Mouse (Mus musculus) monocyte, adult 5-6 weeks (primary cell): ENCODE results near the gene Hilpda. TPM values are rescaled to one million over a fixed set of nuclear protein-coding genes. Genes with fewer than 3 reads are reported as not detected.

Experiments used
- ATAC-seq: fragments of 153-309, 156-312 bp; replicated peaks from 2 replicates; pipeline ENCODE4 v1.8.0; 2017; ENCODE audit warnings: mild to moderate bottlenecking; ENCODE audit not compliant: low TSS enrichment, insufficient number of reproducible peaks, severe bottlenecking, poor library complexity, low FRiP score
- total RNA-seq: library from RNA; stranded (forward); fragments of 200-1000, 200-491, 200-594 nt; gene quantifications from 3 replicates; pipeline ENCODE4 v1.2.3, GENCODE M21; 2017

Hilpda gene
- total RNA-seq, 1 experiment from 2014 or later: 8.9 TPM

DNA sequence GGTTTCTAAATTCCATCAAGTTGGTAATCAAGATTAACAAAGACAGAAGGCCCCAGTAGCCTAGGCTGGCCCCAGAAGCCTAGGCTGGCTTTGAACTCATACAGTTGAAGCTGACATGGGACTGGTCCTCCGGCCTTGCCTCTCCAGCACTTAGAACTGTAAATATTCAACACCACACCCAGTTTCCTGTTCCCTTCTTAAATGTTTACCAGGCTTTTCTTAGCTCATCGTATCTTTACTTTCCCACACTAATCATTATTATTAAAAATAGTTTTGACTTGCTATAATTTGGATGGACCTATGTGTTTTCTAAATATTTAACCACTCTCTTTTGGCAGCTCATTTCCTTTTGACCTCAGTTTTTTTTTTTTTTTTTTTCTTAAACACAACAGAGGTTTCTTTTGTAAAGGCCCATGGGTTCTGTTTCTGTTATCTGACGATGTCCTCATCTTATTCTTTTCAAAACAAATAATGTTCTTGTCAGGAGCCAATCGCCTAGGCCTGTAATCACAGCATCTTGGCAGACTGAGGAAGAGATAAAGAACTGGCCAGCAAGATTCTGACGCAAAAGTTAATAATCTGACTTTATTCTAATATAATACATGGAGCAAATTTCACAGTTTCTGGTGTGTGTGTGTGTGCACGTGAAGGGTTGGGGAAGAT lies 3.2 kb upstream of the Hilpda start:
- no peak for ATAC-seq

DNA sequence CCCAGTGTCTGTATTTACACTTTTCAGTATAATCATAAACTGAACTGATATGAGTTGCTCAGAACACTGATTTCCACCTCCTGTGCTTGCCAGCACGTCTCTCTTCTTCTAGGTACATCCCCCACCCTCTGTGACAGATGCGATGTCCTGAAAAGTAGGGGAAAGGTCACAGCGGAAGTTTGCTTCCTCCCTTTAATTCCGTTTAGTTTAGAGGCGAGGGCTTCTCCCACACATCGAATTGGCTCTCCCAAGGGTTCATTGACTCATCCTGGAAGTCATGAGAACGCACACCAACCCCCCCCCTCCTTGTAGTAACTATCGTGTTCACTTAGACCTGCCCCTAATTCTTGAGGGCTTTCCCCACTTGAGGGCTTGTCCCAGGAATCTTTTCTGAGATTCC lies 1.3 kb upstream of the Hilpda start:
- ATAC-seq: no peak

DNA sequence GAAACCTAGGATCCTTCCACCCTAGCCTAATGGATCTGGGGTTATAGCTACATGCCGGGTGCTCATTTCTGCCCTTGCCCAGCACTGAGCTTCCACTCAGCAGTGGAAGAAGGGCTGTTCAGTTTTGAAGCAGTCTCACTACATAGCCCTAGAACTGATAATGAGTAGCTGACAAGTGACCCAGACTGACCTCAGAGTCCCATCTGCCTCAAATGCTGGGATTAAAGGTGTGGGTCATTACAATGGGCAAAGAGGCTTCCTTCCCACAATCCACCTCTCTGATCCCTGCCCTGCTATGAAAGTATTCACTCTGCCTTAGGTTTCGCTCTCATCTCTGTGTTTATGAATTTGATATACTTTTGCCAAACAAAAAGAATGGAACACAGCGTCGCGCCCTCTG lies 4.5 kb downstream of the Hilpda start:
- no peak for ATAC-seq

DNA sequence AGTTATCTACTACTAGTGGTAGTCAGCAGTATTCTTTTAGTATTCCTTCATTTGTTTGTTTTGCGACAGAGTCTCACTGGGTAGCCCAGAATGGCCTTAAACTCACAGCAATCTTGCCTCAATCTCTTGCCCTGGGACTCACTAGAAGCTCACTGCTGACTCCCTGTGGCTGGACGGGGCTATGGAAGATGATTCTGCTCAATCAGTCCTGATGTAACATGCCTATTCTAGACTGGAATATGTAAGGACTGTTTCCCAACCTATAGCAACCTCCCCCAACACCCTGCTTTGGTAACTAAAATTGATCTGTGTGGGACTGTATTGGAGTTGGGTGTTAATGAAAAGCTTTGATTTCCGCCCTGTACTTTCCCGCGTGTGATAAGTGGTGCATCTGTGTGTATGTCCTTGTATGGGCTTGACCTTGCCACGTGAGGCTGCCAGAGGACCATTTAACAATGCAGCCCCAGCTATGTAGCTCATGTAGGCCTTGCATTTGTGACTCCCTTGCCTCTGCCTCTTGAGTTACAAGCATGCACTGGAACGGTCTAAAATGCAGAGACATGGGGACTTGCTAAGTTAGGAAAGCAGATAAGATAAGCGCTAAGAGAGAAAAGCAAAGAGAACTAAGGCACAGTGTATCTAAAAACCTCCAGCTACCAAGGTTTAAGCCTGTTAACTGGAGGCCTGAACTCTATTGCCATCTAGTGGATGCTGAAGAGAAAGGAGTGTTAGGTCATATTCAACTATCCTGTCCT lies 6.4 kb downstream of the Hilpda start:
- ATAC-seq: 0 out of 2 replicates have a peak, but pooled peaks have one; percentile 60

DNA sequence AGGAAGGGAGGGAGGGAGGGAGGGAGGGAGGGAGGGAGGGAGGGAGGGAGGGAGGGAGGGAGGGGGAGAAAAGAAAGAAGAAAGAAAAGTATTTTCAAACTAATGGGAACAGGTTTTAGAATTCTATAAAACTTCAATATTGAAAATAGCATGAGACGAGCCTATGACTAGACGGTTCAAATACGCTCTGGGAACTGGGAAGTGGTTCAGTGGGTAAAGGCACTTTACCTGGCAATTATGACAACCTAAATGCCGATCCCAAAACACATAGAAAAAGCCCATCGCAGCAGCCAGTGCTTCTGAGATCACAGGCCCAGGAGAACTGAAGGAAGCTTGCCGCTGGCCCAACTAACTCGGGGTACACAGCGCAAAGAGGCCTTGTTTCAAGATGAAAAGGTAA lies 7.0 kb downstream of the Hilpda start, which contains the start of gene Fam71f2:
Gene Fam71f2, plus strand, starts transcription at position 301 of the 400 bp plus-strand sequence.
- ATAC-seq: no peak

DNA sequence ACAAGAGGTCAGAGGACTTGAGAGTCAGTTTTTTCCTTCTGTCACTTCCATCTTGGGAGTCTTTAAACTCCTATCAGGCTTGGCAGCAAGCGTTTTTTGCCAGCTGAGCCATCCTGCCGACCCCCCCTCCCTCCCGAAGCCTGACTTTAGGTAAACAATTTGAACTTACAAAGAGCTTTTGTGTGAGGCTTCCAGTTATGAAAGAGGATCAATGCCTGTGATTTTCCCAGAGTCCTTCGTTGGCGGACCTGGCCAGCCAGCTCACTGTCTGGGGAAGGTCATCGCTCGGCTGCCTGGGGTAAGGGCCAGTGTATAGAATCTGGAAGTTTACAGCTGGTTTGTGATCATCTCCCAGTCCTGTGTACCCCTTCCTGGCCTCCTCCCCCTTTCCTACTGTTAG lies 8.4 kb downstream of the Hilpda start:
- ATAC-seq: no peak

DNA sequence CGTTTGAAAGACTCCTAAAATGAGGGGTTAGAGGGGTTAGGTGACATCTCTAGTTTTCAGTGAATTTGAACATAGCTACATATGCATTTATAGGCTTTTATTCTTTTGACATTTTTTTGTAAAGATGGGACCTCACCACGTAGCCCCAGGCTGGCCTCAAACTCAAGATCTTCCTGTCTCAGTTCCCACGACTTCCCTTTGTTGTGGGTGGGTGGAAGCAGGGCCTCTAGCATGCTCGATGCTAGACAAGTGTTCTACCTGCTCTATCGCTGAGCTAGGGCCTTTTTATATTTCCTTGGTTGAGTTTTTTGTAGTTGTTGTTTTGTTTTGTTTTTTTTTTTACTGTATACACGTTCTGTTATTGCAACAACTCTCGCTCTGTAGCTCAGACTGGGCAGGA lies 14.6 kb downstream of the Hilpda start:
- ATAC-seq: no peak

DNA sequence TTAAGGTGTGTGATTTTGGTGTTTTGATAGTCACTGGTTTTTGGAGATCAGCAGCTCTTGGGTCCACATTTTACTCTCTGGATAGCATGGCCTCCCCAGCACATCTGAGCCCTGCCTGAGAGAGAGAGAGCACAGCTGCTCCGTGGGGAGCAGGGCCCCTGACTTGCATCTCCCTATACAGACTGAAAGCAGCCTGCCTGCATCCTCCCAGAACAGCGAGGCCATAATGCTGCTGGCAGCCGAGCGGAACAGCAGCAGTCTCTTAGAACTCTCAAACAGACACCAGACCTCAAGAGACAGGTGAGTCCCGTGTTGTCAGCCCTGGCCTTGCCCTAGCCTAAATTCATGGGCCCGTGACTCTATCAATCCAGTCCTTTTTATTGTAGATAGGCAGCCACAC lies 15.2 kb downstream of the Hilpda start:
- no peak for ATAC-seq

DNA sequence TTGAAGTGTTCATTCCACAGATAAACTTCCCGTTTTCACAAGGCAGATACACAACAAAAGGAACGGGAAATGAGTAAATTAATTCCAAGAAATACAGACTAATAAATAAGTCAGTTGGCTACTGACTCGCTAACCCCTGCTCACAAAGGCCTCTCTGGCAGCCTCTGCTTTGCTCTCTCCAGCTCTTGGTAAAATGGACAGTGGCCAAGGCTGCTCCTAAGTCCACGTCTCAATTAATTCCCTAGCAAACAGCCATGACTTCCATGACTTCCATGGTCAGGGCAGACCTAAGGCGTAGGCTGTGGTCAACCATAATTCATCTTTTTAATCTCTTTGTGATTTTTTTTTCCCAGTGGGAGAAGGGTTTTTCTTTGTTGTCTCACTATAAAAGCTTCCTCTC lies 15.7 kb downstream of the Hilpda start:
- no peak for ATAC-seq

DNA sequence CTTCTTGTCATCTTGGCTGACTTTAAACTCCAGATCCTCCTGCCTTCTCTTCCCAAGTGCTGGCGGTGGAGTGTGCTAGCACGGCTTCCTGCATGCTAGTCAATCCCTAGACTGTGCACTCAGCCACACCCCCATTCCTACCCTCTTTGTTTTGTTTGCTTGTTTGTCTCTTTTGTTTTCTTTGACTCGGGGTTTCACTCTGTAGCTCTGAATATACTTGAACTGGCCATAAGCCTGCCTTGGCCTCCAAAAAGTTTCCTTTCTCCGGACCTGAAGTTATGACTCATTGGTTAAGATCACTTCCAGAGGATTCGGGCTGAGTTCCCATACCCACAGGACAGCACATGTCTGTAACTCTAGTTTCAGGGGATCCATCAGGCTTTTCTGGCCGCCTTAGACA lies 16.4 kb downstream of the Hilpda start:
- no peak for ATAC-seq

DNA sequence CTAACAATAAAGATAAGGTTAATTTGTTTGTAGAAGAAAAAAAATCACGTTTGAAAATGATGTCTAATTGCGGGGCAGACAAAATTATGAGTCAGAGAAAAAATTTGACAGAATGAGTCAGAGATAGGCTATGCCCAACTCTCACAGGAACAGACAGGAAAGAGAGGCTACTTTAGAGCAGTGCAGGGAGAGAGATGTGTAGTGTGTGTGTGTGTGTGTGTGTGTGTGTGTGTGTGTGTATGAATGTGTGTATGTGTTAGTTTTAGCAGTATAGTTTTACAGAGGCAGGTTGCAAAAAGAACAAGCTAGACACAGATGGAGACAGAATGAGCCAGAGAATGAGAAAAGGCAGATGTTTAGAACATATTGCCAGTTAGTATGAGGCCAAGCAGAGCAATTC lies 26.8 kb downstream of the Hilpda start:
- no peak for ATAC-seq

DNA sequence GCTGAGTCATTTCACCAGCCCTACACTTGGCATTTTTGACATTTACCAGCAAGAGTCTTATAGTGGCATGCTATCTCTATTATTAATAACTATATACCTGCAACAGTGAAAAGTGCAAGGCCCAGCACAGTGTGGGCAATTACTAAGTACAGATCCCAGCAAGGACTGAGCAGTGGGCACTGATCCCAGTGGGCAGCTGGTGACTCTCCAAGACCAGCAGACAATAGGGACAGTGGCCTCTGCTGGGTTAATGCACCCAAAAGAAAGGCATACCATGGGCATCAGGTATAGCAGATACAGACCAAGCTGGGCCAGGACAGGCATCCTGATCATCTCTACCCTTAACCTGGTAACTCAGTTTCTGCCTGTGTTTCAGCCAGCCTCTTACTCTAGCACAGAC lies 31.0 kb downstream of the Hilpda start:
- ATAC-seq: no peak

DNA sequence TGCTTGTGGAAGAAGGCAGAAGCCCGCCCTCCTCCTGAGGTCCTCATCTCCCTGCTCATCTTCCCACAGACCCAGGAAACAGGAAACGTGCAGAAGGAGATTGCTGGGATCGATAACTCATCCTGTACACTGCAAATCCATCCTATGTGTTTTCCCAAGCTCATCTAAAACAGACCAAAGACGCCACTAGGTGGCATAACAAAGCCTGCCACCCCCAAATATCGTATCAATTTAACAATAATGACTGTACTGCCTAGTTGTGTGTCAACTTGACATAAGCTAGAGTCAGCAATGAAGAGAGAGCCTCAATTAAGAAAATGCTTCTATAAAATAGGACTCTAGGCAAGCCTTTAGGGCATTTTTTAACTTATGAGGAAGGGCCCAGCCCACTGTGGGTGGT lies 31.4 kb downstream of the Hilpda start:
- no peak for ATAC-seq

DNA sequence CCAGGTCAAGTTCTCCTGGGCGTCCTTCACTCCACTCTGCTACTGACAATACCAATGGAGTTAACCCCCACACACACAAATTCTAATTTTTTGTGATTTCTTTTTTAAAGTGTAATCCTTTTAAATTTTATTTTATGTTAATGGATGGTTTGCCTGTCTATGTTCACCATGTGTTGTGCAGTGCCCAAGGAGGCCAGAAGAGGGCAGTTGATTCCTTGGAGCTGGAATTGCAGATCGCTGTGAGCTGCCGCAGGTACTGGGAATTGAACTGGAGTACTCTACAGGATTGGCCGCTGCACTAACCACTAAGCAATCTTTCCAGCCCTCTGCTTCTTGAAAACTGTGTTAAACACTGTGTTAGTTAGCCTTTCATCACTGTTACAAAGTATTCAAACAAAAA lies 33.2 kb downstream of the Hilpda start:
- no peak for ATAC-seq

DNA sequence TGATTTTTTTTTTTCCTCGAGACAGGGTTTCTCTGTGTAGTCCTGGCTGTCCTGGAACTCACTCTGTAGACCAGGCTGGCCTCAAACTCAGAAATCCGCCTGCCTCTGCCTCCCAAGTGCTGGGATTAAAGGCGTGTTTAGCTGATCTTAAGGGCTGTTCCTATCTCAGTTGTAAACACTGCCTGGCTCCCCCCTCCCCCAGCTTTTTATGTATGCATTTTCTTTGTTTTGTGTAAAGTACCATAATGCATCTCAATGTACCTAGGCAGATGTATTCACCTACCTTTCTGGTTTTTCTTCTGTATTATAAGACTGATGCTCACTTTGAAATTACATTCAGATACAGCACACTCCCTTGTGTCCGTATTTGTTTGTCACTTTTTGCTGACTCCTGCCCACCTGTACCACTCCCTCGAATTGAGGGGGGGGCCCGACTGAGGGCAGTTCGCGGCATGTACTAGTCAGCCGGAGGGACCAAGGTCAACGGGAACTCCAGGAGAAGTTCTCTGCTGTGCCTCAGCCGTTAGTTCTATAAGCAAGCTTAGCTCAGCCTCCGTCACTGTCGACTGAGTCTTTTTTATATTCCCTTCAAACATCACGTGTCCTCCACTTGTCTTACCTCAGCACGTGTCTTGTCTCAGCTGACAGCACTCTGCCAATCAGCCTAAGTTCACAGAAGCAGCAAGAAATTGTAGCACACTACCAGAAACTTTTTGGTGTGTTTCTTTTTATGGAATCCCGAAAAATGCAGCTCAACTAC lies 36.7 kb downstream of the Hilpda start:
- no peak for ATAC-seq

DNA sequence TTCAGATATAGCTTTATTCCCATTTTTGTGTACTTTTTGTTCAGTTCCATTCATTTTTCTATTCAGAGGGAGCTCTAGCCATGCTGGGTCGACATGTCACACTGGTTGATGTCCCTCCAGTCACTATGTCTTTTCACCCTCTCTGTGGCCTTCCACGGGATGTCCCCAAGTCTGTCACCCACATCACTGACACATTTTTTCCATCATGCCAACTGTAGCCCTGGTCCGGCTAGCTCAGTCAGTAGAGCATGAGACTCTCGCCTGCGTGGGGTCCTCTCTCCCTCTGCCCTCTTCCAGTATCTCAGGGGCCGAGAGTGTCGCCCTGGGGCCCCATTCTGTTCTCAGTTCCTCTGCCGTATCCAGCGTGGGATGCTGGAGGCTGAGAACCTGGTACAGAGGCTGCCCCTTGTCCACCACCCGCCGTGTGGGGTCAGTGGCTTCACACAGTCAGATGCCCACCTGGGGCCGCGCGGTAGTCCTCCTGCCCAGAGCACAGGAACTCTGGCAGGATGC lies 41.5 kb downstream of the Hilpda start:
- ATAC-seq: no peak

DNA sequence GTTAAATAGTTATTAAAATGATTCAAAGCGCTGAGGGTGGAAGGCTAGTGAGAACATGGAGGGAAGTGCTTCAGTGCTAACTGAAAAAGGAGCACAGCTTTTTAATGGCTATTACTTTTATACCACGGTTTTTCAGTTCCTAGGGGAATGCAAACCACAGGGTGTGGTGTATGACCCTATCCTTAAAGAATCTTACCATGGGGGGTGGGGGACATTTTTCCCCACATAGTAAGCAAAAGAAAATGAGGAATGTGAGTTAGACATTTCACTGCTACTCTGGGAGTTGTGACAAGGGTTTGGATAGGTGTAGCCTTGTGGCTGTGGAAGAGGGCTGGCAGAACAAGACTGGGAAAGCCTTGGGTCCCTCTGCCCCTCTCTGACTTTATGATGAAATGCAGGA lies 45.0 kb downstream of the Hilpda start:
- no peak for ATAC-seq

DNA sequence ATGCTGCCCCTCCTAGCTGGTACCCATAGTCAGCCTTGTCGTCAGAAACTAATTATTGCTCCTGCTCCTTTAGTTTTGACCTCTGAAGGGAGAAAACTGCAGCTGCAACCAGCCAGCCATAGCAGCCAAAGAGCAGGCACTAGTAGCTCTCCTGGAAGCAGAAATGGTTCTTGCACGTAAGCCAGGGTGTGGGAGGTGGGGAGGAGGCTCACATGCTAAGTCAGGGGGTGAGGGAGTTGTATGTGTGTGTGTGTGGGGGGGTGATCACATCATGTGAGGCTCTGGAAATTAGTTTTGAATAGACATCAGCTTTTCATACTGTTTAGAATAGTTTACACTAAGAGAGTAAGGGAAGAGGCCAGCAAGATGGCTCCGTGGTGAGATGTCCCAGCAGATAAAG lies 45.7 kb downstream of the Hilpda start:
- no peak for ATAC-seq

DNA sequence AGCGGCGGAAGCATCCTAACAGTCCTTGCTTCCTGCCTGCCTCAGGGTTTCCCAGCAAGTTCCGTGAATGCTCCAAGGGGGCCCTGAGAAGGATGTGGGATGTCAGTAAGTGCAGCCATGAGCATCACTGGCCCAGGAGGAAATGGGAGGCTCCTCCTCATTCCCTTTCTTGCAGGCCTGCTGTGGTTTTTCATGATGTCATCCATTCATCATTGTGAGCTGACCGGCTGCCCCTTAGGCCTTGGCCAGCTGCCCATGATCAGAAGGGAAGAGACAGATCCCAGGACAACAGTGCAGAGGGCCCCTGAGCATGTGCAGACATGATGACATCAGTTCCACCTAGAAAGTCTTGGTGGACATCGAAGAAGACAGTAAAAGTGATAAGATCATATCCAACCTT lies 46.6 kb downstream of the Hilpda start, which contains the start of gene Fam71f1:
Gene Fam71f1, plus strand, starts transcription at position 262 of the 400 bp plus-strand sequence.
- no peak for ATAC-seq
